Mouse (Mus musculus): Measurements from ENCODE around the gene Max.

The Max gene

GRCm38 (mm10) chr12:76889404-76890184, 72.4 kb downstream of the Max start:
- DNase-seq (ENCODE audit: extremely low spot score, low spot score): no peak

DNA sequence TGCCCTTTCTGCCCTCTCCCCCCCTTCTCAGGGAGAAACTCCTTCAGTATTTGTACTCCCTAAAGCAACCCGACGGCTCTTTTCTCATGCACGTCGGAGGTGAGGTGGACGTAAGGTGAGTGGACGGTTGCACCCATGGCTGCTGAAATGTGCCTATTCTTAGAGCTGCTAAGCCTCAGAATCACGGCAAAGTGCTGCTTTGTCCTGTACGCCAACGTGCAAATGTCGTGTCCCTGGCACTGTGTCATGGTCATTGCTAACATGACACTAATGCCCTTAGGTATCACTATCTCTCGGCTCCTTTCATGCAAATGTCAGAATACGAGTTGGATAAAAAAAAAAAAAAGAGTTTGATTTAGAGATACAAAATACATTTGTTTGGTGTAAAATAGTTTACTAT, 74.1 kb downstream of the Max start:
- DNase-seq (ENCODE audit: extremely low spot score, low spot score): no peak
